Mouse (Mus musculus): ENCODE measurements at regions not wholly inside any gene's neighbourhood (a gene's known extent, or its start where the extent isn't known, plus 50 kb on each side); places are given as distances from the start of the nearest gene placed in this dataset.

DNA sequence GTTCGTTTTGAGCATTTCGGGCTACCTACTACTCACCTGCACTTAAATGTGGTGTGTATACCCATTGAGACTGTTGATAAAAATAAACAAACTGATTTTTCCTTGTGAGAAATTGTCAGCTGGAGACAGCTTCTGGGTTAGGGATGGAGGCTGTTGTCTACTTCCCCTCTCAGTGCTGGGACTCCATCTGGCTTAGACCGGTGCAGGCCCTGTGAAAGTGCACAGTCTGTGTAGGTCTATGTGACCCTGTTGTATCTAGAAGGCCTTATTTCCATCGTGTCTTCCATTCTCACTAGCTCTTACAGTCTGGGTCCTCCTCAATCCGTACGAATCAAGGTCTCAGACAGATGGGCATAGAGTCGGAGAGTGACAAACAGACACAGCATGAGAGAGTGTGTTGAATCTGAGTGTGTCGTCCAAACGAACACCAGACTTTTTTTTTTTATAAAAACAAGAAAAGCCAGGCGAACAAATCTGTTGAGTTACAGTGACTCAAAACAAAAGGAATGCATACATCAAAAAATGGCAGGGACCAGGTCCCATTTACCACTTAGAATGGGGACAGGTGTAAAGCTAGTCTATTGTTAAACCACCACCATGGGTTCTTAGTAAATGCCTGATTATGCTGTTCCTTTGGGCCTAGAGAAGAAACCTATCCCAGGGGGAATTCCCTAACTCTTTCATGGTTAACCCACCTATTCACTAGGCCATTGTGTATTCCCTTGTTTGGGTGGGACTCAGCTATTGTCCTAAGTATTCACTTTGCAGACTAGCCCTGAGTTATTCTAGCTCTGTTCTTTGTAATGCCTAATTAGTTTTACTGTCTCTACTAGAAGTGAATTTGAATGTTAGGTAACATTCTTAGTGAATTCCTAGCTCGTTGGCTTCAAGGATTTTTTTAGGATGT lies 69.1 kb upstream of the Pax1 start:
- H3K4me3 ChIP-seq (ENCODE audit: low read depth, low read length), result no peak overlapping the region
- H3K36me3 ChIP-seq (ENCODE audit: control insufficient read depth, insufficient read depth, low read length), result no peaks in the 10 kb centered on the region
- DNase-seq (ENCODE audit: low spot score) (no peak), ATAC-seq (replicated peaks; ENCODE audit: low FRiP score) (no peak)
- no peaks in the 10 kb centered on the region for H3K9me3 ChIP-seq (ENCODE audit: control insufficient read depth, low read length)
- WGBS, result 66% methylated on average over 11 of the region's 11 CpGs
- no peaks in the 10 kb centered on the region for H3K27me3 ChIP-seq (replicated peaks; ENCODE audit: control insufficient read depth, insufficient read depth, low read length)
- no peak overlapping the region for H3K27ac ChIP-seq (ENCODE audit: low read depth, low read length)
- H3K4me1 ChIP-seq (replicated peaks; ENCODE audit: control insufficient read depth, insufficient read depth, low read length), result no peaks in the 10 kb centered on the region
- no peak overlapping the region for H3K4me2 ChIP-seq
- H3K9ac ChIP-seq (ENCODE audit: low read depth, low read length), result no peak overlapping the region

DNA sequence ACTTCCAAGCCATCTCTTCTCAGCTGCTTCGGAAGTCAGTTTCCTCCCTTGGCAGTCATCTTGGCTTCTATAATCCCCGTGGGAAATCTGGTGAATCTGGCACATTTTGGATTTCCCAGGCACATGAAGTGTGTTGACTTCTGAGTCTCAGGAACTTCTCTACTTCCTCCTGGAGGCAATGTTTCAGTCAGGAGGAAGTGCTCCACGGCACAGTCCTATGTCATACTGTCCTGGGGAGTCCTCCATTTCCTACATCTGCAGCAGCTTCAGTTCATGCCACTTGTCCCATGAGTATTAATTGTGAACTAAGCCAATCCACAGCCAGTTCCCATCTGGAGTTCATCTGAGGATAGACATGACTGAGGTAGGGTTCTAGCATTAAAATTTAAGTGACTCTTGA lies 78.3 kb upstream of the Pax1 start:
- H3K4me1 ChIP-seq (replicated peaks; ENCODE audit: control insufficient read depth, insufficient read depth, low read length), result no peaks in the 10 kb centered on the region
- H3K4me2 ChIP-seq, result no peak overlapping the region
- no peaks in the 10 kb centered on the region for H3K36me3 ChIP-seq (ENCODE audit: control insufficient read depth, insufficient read depth, low read length)
- ATAC-seq (replicated peaks; ENCODE audit: low FRiP score) (no peak), DNase-seq (ENCODE audit: low spot score) (no peak)
- H3K27me3 ChIP-seq (replicated peaks; ENCODE audit: control insufficient read depth, insufficient read depth, low read length), result no peaks in the 10 kb centered on the region
- no peak overlapping the region for H3K9ac ChIP-seq (ENCODE audit: low read depth, low read length)
- H3K27ac ChIP-seq (ENCODE audit: low read depth, low read length), result no peak overlapping the region
- H3K4me3 ChIP-seq (ENCODE audit: low read depth, low read length), result no peak overlapping the region
- H3K9me3 ChIP-seq (ENCODE audit: control insufficient read depth, low read length), result no peaks in the 10 kb centered on the region
- 51% methylated on average over 3 of the region's 3 CpGs for WGBS

DNA sequence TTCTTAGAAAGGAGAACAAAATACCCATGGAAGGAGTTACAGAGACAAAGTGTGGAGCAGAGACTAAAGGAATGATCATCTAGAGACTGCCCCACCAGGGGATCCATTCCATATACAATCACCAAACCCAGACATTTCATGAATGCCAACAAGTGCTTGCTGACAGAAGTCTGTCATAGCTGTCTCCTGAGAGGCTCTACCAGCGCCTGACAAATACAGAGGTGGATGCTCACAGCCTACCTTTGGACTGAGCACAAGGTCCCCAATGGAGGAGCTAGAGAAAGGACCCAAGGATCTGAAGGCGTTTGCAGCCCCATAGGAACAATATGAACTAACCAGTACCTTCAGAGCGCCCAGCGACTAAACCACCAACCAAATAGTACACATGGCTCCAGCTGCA lies 83.6 kb upstream of the Nkx2-2 start:
- Histone ChIP-seq H3K9ac (ENCODE audit: low read depth, low read length) (no peak overlapping the region), H3K36me3 (ENCODE audit: control insufficient read depth, insufficient read depth, low read length) (no peaks in the 10 kb centered on the region), H3K4me2 (no peak overlapping the region), H3K4me1 (replicated peaks; ENCODE audit: control insufficient read depth, insufficient read depth, low read length) (no peaks in the 10 kb centered on the region), H3K27me3 (replicated peaks; ENCODE audit: control insufficient read depth, insufficient read depth, low read length) (no peaks in the 10 kb centered on the region), H3K9me3 (ENCODE audit: control insufficient read depth, low read length) (no peaks in the 10 kb centered on the region), H3K27ac (ENCODE audit: low read depth, low read length) (no peak overlapping the region), H3K4me3 (ENCODE audit: low read depth, low read length) (no peak overlapping the region)
- DNase-seq (ENCODE audit: low spot score), result no peak
- WGBS, result 78% methylated on average over 4 of the region's 4 CpGs
- ATAC-seq (replicated peaks; ENCODE audit: low FRiP score), result no peak

DNA sequence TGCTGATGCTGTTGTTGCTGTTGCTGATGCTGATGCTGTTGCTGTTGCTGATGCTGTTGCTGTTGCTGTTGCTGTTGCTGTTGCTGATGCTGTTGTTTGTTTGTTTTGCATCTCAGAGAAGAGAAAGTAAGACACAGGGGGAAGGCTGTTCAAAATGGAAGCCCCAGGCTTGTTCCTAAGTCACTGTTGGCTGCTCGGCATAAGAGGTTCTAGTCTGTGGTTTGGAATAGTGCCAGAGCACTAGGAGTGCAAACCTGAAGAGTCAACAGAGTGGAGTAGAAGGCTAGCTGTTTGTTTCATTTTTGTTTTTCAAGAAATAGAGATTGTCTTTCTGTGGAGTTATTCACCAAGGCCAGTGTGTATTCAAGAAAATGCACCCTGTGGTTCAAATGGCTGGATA lies 75.1 kb upstream of the Nkx2-2 start:
- ATAC-seq (replicated peaks; ENCODE audit: low FRiP score), result no peak
- no peaks in the 10 kb centered on the region for H3K4me1 ChIP-seq (replicated peaks; ENCODE audit: control insufficient read depth, insufficient read depth, low read length)
- WGBS, result 73% methylated on average over 1 of the region's 1 CpGs
- H3K4me2 ChIP-seq, result no peak overlapping the region
- no peak overlapping the region for H3K4me3 ChIP-seq (ENCODE audit: low read depth, low read length)
- H3K9me3 ChIP-seq (ENCODE audit: control insufficient read depth, low read length), result no peaks in the 10 kb centered on the region
- DNase-seq (ENCODE audit: low spot score), result no peak
- H3K9ac ChIP-seq (ENCODE audit: low read depth, low read length), result no peak overlapping the region
- no peaks in the 10 kb centered on the region for H3K27me3 ChIP-seq (replicated peaks; ENCODE audit: control insufficient read depth, insufficient read depth, low read length)
- no peak overlapping the region for H3K27ac ChIP-seq (ENCODE audit: low read depth, low read length)
- H3K36me3 ChIP-seq (ENCODE audit: control insufficient read depth, insufficient read depth, low read length), result no peaks in the 10 kb centered on the region

DNA sequence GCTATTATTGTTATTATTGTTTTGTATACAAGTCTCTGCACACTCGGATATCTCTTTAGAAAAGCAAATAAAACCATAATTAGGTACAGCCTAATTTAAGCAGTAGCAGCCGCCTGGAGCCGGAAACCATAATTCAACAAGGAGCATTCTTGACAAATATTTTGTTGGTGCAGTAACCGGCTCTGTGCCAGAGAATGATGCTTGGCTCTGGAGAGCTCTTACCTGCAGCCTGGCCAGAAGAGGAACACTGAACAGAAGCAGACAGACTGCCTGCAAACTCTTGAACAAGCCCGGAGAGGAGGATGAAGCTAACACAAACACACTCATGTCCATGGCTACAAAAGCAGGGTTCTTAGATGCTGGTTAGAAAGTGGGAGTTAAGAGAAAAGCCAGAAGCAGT lies 73.9 kb upstream of the Nkx2-2 start:
- ATAC-seq (replicated peaks; ENCODE audit: low FRiP score), result no peak
- Histone ChIP-seq H3K27ac (ENCODE audit: low read depth, low read length) (no peak overlapping the region), H3K9ac (ENCODE audit: low read depth, low read length) (no peak overlapping the region), H3K36me3 (ENCODE audit: control insufficient read depth, insufficient read depth, low read length) (no peaks in the 10 kb centered on the region), H3K4me2 (no peak overlapping the region), H3K4me3 (ENCODE audit: low read depth, low read length) (no peak overlapping the region), H3K9me3 (ENCODE audit: control insufficient read depth, low read length) (no peaks in the 10 kb centered on the region), H3K27me3 (replicated peaks; ENCODE audit: control insufficient read depth, insufficient read depth, low read length) (no peaks in the 10 kb centered on the region), H3K4me1 (replicated peaks; ENCODE audit: control insufficient read depth, insufficient read depth, low read length) (no peaks in the 10 kb centered on the region)
- DNase-seq (ENCODE audit: low spot score), result no peak
- WGBS, result 76% methylated on average over 5 of the region's 5 CpGs

DNA sequence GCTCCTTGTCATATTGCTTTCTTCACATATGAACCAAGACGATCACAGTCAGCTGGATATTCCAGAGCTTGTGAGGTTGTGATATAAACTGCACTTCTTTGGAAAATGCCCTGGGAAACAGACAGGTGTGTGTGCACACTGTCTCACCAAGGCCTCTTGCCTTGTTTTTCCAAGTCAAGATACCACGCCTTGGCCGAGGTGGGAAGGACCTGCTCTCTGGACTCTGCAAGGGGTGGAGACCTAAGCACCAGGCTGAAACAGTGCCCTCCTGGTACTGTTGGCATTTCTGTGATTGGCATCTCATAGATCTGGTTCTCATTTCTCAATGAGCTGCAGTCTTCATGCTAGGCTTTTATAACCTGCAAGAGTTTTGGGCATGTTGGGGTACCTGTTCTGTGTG lies 73.2 kb upstream of the Nkx2-2 start:
- ATAC-seq (replicated peaks; ENCODE audit: low FRiP score) (no peak), DNase-seq (ENCODE audit: low spot score) (no peak)
- no peaks in the 10 kb centered on the region for H3K4me1 ChIP-seq (replicated peaks; ENCODE audit: control insufficient read depth, insufficient read depth, low read length)
- no peaks in the 10 kb centered on the region for H3K27me3 ChIP-seq (replicated peaks; ENCODE audit: control insufficient read depth, insufficient read depth, low read length)
- WGBS, result 86% methylated on average over 3 of the region's 3 CpGs
- H3K9ac ChIP-seq (ENCODE audit: low read depth, low read length), result no peak overlapping the region
- H3K27ac ChIP-seq (ENCODE audit: low read depth, low read length), result no peak overlapping the region
- H3K9me3 ChIP-seq (ENCODE audit: control insufficient read depth, low read length), result no peaks in the 10 kb centered on the region
- no peak overlapping the region for H3K4me2 ChIP-seq
- H3K4me3 ChIP-seq (ENCODE audit: low read depth, low read length), result no peak overlapping the region
- H3K36me3 ChIP-seq (ENCODE audit: control insufficient read depth, insufficient read depth, low read length), result no peaks in the 10 kb centered on the region

DNA sequence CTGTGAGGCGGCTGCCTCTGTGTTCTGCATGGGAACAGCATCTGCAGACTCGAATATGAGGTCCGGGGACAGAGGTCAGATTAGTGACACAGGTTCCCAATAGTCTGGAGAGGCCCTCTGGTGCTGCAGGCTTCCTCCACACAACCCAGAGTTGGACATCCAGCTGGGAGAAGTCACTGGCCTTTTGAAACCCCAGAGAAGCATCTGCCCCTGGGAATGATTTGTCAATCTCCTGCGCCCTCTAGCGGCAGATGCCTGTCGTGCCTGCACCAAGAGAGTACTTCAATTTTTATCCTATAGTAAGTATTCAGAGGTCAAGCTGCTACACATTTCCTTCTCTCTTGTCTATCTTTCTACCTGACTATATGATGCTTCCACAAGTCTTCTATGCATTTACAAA lies 62.7 kb upstream of the Nkx2-2 start:
- Histone ChIP-seq H3K27me3 (replicated peaks; ENCODE audit: control insufficient read depth, insufficient read depth, low read length) (no peaks in the 10 kb centered on the region), H3K27ac (ENCODE audit: low read depth, low read length) (no peak overlapping the region), H3K9ac (ENCODE audit: low read depth, low read length) (no peak overlapping the region), H3K4me2 (no peak overlapping the region), H3K36me3 (ENCODE audit: control insufficient read depth, insufficient read depth, low read length) (no peaks in the 10 kb centered on the region), H3K4me1 (replicated peaks; ENCODE audit: control insufficient read depth, insufficient read depth, low read length) (no peaks in the 10 kb centered on the region), H3K4me3 (ENCODE audit: low read depth, low read length) (no peak overlapping the region), H3K9me3 (ENCODE audit: control insufficient read depth, low read length) (no peaks in the 10 kb centered on the region)
- 21% methylated on average over 6 of the region's 6 CpGs for WGBS
- ATAC-seq (replicated peaks; ENCODE audit: low FRiP score) (no peak; the same call in 1 of the 2 replicates), DNase-seq (ENCODE audit: low spot score) (peak; percentile 40)

DNA sequence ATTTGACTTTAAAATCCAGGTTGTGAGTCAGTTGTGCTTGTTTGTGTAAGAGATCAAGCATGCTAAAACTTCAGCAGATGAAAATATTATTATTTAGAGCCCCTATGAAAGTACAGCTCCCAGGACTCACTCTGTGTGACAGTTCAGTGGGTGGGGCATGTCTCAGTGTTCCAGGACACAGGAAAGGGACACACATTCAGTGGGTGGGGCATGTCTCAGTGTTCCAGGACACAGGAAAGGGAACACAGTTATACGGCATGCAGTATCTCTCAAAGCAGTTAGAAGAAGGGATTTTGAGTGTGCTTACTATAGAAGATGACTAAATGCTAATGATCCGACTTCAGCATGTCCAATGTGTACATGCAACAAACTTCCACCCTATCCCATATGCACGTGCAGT lies 60.9 kb upstream of the Nkx2-2 start:
- Histone ChIP-seq H3K4me1 (replicated peaks; ENCODE audit: control insufficient read depth, insufficient read depth, low read length) (no peaks in the 10 kb centered on the region), H3K4me3 (ENCODE audit: low read depth, low read length) (no peak overlapping the region), H3K9me3 (ENCODE audit: control insufficient read depth, low read length) (no peaks in the 10 kb centered on the region), H3K36me3 (ENCODE audit: control insufficient read depth, insufficient read depth, low read length) (no peaks in the 10 kb centered on the region), H3K4me2 (no peak overlapping the region), H3K9ac (ENCODE audit: low read depth, low read length) (no peak overlapping the region), H3K27me3 (replicated peaks; ENCODE audit: control insufficient read depth, insufficient read depth, low read length) (no peaks in the 10 kb centered on the region), H3K27ac (ENCODE audit: low read depth, low read length) (no peak overlapping the region)
- no peak for DNase-seq (ENCODE audit: low spot score)
- 77% methylated on average over 3 of the region's 3 CpGs for WGBS
- no peak for ATAC-seq (replicated peaks; ENCODE audit: low FRiP score)

DNA sequence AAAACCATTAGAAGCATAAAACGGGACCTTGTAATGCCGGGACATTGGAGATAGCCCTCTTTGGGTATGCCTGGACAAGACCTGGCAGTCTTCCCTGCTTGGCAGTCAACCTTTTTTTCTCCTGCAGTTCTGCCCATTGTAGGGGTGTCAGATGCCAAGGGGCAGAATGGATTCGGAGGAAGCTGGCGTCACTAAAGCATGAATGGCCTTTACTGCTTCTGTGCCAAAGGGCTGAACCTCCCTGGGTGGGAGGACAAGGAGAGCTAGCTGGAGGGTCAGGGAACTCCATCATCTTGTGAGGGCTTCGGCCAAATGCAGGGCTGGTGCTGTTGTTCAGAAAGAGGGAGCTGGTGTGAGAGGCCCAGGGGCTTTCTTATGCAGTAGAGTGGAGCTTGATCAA lies 60.1 kb upstream of the Nkx2-2 start:
- H3K4me3 ChIP-seq (ENCODE audit: low read depth, low read length), result no peak overlapping the region
- no peak overlapping the region for H3K27ac ChIP-seq (ENCODE audit: low read depth, low read length)
- H3K4me2 ChIP-seq, result no peak overlapping the region
- no peaks in the 10 kb centered on the region for H3K36me3 ChIP-seq (ENCODE audit: control insufficient read depth, insufficient read depth, low read length)
- no peaks in the 10 kb centered on the region for H3K4me1 ChIP-seq (replicated peaks; ENCODE audit: control insufficient read depth, insufficient read depth, low read length)
- no peaks in the 10 kb centered on the region for H3K27me3 ChIP-seq (replicated peaks; ENCODE audit: control insufficient read depth, insufficient read depth, low read length)
- H3K9me3 ChIP-seq (ENCODE audit: control insufficient read depth, low read length), result no peaks in the 10 kb centered on the region
- no peak for ATAC-seq (replicated peaks; ENCODE audit: low FRiP score)
- no peak for DNase-seq (ENCODE audit: low spot score)
- no peak overlapping the region for H3K9ac ChIP-seq (ENCODE audit: low read depth, low read length)
- 66% methylated on average over 5 of the region's 5 CpGs for WGBS
